Mouse (Mus musculus) common myeloid progenitor, adult 5-6 weeks (primary cell): Measurements from ENCODE around the gene Gtf3c5. TPM values are rescaled to one million over a fixed set of nuclear protein-coding genes. Genes with fewer than 3 reads are reported as not detected.

Experiments used
- ATAC-seq: replicated peaks from 2 replicates; pipeline ENCODE4 v1.8.0; 2016; ENCODE audit warnings: low read depth, mild to moderate bottlenecking, moderate TSS enrichment, inconsistent platforms; ENCODE audit not compliant: poor library complexity, severe bottlenecking
- total RNA-seq: library from RNA; stranded (forward); fragments of 200-1000, 187-1606 nt; gene quantifications from 2 replicates; pipeline ENCODE4 v1.2.3, GENCODE M21; 2017

Gene Gtf3c5
- total RNA-seq, 1 experiment from 2014 or later: 19.0 TPM

DNA sequence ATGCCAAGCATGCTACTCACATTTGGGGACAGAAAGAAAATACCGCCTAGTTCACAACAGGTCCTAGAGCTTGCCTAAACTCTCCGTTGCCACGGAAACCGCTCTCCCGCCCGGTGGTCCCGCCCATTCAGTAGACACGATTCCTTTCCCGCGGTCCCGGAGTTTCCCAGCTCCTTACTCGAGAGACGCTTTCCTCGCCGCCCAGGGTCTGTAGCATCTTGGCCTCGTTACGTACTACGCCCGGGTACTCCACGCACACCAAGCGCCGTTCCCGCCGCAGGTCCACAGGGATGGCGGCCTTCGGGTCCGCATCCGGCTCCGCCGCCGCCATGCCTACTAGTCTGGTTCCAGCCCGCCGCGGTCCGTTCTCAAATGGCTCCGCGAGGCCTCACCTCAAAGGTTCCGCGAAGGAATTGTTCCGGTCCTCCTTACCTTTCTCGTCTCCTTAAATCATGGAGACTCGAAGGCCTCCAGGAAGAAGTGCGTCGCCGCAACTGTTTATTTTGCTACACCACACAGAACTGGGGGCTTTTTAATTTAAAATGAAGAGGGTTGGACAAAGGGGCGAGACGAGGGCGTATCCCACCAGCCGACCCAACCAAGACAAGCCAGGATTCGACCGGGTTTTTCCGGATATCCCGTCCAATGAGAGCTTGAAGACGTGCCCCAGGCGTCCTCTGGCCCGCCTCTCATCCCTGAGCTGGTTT, 751 bp downstream of the Gtf3c5 start:
- peak; percentile 87 for ATAC-seq

DNA sequence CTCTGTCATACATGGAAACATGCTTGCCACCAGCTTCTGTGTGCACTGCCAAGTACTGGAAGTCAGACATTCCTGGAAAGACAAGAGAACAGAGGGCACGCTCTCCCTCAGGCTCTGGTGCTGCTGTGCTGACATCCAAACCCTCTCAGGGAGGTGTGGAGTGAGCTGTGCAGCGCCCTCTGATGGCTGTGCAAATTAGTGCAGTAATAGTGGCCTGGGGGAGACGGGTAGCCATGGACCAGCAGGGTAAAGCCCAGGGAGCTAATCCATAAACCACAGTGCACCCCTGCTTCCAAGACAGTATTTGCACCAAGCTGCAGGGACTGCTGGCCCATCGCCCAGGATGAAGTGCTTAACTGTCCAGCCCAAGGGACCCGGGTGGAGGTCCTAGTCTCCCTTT, 5.5 kb downstream of the Gtf3c5 start:
- ATAC-seq: 0 out of 2 replicates have a peak, but pooled peaks have one; percentile 26

DNA sequence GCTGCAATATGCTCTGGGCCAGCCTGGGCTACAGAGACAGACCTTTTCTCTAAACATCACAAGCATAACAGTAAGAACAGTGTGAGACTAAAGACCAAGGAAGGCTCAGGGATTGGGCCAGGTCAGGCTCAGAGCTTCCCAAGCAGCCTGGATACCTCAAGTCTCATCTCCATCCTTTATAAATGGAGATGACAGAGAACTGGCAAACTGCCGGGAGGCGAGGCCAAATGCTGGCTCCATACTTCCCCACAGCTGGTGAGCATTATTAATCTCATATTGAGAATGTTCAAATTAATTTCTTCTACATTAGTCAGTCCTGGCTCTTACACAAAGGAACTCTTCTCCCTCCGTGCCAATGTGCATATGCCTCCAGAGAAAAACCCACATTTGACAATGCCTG, 6.7 kb downstream of the Gtf3c5 start:
- ATAC-seq: no peak

DNA sequence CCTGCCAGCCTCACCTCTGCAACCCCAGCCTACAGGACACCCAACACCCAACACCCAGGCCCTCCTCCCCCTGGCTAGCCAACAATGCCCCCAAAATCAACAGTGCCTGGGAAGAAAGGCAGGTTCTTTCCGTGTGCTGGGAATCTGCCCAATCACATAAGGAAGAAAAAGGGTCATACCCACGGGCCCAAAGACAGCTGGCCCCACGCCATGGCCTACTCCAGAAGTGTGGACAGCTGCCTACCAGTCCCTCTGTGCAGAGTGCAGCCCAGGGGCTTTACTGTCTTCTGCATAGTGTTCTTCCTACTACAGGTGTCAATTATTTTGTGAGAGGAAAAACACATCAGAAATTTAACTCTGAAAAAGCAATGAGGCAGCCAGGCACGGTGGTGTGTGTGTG, 8.2 kb downstream of the Gtf3c5 start:
- no peak for ATAC-seq

DNA sequence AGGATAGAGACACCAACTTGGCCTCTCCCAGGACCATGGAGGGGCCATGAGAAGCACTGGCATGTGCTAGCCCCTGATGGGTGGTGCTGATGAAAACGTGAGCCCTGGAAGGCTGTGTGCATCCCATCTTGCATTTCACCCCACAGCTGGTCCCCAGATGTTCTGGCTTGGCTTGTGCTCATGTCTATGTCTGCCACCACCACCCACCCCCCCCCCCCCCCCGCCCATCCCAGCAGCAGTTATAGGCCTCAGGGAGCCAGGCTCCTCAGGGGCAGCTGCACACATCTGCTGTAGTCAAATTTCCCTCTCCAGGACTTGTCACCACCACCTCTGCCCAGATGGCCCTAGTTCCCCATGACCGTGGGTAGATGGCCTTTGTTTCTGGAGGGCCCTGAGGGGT, 13.6 kb downstream of the Gtf3c5 start:
- no peak for ATAC-seq

DNA sequence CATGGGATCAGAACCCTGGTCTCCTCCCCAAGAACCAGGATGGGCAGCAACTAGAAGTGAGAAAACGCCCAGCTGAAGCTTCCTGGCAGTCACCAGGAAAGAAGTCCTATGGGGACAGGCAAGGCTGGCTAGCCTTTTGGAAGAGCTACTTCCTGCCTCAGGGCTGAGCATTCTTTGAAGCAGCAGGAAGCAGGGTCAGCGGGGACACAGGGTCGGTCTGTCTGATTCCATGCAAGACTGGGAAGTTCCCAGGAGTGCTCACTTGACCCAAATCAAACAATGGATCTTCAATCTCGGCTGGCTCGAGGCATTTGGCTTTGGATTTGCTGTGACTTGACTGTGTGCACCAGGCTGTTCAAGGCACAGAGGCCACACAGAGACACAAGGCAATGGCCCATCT, 17.0 kb downstream of the Gtf3c5 start:
- no peak for ATAC-seq

DNA sequence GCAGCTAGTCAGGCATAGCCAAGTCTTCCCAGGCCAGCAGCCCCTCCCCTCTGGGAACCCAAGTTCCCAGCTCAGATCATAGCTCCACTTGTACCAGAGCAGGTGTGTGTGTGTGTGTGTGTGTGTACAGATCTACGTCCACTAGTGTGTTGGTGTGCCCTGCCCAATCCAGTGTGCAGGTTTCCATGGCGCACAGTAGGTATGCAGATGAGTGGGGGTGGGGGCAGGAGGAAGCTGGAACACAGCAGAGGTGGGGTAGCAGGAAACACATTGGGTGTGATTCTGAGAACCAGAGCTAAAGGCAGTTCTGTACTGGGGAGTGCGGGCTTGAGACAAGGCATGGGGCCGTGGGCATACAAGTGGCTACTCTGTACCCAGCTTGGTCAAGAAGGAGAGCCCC, 19.2 kb downstream of the Gtf3c5 start:
- ATAC-seq: no peak

DNA sequence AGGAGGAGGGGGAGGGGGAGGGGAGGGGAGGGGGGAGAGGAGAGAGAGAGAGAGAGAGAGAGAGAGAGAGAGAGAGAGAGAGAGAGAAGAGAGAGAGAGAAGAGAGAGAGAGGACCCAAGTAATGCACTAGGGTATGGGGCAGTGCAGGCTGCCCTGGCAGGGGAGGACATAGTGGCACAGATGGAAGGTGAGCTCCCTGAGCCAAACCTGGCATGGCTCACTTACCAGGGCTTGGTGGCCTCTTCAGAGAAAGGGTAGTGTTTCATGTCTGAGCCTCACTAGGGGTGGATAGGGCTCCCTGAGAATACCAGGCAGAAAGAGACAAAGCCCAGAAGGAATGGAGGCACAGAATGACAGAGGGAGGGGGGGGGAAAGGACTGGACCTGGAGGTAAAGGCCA, 19.7 kb downstream of the Gtf3c5 start:
- ATAC-seq: no peak

DNA sequence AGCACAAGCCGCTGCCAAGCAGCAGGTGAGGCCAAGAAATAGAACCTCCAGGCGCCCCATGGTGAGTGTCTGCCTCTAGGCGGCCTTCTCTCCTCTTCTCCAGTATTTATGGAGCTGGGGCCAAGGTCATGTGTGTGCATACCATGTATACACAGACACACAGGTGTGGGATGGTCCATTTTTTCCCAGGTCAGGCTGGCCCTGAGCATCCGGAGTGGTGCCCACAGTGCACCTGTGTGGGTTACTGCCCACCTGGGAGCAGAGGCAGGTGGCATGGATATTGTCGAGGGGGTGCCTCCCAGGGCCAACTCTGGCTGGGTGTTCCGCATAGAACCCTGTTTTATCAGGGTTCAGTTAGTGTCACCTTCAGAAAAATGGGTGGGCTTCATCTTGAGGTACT, 20.2 kb downstream of the Gtf3c5 start, which contains the start of gene Cel:
TSS of gene Cel (minus strand) at position 101 of the 400 bp plus-strand sequence.
- ATAC-seq: no peak

DNA sequence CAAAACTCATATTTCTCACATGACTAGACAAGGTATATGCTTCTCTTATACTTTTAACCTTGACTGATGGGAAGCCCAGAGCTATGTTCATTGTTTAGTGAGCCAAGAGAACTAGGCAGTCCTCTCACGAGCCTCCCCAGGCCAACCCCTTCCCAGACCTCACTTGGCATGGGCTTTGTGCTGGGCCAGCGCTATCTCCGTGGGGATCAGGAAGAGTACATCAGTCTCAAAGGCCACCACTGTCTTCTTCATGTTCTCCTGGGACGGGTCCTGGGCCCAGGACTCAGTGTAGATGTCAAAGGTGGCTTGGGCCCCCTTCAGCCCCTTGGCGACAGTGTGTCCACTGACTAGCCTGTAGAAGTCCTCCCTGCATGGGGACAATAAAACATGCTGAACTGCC, 26.1 kb downstream of the Gtf3c5 start:
- ATAC-seq: no peak

DNA sequence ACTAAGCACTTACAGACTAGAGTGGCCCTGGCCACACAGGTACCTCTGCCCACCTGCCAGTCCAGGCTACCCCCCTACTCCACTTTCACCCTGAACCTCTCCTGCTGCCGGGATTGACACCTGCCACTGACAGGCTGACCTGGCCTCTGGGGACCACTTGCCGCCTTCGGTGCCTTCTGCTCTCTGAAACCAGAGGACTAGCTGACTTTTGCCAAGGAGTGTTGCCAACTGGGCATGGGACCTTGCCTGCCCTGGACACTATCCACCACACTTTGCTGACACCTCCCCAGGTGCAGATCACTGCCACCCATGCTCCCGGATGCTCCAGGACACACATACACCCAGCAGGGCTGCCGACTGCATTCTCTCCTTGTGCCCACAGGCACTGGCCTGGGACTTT, 31.2 kb downstream of the Gtf3c5 start:
- ATAC-seq: no peak

DNA sequence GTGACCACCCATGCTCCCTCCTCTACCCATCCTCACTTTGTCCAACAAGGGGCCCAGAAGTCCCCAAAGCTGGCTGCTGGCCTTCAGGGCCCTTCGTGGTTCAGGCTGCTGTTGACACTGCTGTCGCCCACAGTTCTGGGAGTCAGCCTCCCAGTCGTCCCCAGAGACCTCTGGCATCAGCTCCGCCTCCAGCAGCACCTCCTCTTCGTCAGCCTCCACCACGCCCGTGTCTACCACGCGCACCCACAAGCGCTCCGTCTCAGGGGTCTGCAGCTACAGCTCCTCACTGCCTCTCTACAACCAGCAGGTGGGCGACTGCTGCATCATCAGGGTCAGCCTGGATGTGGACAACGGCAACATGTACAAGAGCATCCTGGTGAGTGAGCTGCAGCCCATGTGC, 34.4 kb downstream of the Gtf3c5 start:
- no peak for ATAC-seq

DNA sequence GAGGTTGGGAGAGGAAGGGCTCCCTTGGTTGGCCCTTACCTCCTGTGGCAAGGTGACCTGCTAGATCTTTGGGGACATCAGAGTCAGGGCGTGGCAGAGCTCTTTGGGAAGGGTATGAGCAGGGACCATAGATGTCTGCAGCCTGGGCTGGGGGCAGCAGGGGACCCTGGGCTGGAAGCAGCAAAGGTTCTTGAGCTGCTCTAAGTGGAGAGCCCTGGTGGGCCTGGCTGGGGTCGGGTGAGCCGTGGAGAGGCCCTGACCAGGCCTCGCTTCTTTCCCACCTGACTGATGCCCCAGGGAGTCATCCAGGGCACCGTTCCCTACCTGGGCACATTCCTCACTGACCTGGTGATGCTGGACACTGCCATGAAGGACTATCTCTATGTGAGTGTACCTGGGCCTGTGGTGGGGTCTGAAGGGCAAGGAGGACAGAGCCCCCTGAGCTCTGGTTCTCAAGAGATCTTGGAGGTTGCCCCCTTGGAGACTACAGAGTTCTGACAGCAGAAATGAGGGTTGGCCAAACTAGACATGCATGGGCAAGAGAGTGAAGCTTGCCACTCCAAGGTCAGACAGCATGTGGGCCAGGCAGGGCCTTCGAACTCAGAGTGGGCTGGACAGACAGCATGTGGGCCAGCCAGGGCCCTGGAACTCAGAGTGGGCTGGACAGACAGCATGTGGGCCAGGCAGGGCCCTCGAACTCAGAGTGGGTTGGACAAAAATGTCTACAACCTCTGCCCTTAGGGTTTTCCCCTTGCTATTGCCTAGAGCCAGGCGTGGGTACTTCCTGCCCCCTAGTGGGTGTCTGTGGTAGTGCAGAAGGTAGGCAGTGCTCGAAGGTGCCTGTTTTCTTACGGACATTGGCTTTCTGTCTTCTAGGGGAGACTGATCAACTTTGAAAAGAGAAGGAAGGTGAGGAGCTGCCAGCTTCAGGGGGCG, 36.0 kb downstream of the Gtf3c5 start:
- ATAC-seq: peak; percentile 81

DNA sequence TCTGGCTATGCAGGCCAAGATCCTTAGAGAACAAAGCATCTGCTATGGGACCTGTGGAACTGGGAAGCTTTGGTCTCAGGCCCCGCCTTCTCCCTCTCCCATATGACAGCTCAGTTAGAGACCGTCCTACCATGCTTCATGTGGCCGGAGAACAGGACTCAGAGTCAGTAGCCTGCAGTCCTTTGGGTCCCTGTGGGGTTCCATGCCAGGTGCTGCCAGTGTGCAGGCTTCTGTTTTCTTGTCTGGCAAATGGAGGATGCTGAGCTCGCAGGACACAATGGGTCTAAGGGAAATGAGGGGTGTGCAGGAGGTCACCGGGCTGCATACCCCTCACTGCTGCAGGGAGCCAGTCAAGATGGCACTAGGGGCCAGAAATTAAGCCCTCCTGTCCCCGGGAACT, 37.0 kb downstream of the Gtf3c5 start:
- no peak for ATAC-seq

DNA sequence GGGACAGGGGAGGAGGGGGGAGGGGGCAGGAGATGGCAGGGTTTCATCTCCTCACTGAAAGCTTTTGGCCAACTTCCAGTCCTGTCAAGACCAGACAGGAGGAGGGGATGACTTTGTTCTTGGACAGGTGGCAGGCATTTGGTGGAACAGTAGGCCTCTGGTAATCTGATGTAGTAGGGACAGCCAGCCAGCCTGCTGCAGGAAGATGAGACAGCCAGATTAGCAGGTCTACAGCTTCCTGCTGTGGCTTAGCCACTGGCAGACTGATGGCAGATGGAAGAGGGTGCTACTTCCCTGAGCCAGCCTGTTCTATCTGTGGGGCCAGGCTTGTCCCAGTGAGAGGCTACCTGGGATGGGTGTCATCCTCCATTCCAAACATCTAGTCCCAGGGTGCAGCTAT, 37.6 kb downstream of the Gtf3c5 start:
- ATAC-seq: peak; percentile 39

DNA sequence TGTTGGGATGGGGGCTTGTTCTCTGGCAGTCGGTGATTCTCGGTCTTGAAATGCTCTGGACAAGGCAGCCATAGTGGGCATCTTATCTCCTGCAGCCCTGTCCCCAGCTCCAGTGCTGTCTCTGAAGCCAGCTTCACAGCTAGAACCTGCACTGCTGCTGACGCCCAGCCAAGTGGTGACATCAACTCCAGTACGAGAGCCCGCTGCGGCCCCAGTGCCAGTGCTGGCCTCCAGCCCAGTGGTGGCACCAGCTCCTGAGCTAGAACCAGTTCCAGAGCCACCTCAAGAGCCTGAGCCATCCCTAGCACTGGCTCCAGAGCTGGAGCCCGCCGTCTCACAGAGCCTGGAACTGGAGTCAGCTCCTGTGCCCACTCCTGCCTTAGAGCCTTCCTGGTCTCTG, 39.7 kb downstream of the Gtf3c5 start:
- ATAC-seq: no peak

DNA sequence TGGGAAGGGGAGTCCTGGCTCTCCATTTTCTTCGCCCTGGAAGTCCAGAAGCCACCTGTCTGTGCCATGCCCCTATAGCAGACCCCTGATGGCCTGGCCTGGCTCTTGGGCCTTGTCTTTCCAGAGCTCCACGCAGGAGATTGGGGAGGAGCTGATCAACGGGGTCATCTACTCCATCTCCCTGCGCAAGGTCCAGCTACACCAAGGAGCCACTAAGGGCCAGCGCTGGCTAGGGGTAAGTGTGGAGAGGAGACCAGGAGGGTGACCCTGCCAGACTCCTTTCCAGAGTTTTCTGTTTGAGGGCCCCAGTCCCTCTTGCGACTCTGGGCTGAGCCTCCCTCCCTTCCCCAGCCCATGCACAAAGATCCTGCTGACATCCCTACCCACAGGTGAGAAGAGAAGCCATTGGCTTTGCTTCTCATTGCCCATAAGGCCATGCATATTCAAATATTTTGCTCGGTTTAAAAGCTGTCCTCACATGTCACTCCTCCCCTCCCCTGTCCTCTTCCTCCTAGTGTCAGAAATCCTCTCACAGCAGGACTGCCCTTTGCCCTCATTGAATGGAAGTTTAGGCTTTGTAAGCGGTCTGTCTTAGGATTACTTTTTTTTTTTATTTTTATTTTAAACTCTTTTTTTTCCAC, 42.8 kb downstream of the Gtf3c5 start:
- no peak for ATAC-seq

DNA sequence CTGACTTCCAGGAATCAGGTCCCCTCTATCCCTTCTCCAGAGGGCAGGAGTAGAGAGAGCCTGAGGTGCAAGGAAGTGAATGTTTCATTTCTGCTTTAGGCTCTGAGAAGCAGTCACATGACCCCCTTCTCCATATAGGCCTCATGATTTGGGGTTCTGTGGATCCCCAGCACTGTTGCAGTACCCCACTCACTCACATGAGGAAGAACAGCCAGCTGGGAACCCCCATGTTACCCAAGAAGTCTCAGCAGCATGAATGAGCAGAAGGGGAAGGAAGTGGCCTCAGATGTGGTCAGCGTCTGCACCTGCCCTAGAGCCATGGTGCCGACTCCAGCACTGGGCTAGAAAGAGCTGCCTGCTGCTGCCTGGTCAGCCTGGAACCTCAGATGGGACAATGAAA, 43.6 kb downstream of the Gtf3c5 start:
- ATAC-seq: peak; percentile 92

DNA sequence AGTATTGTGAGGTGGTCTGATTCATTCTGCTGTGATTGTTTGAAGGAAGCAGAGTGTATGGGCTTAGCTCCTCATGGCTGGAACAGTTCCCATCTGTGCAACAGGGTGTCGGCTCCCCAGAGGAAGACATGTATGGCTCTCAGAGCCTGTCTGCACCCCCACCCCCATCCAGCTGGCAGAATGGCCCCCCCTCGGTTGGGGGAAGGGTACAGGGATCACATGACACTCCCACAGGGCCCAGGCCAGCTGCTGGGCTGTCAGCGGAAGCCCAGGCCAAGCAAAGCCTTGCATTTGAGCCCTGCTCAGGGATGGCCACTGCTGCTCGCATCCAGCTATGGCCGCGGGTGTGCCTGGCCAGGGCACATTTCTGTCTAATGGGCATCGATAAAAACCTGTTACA, 44.3 kb downstream of the Gtf3c5 start:
- no peak for ATAC-seq

DNA sequence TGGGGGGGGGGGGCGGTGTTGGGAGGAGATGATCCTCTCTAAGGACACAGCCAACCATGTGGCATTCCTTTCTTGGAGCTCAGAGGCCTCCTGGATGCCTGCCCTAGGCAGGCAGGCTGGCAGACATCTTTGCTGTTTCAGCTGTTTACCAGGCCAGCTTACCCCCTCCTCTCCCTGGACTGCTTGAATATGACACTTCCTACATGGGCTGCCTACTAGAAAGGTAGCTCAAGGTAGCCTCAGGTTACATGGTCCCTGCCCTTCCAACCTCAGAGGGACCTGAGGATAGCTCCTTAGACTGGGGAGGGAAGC, 44.8 kb downstream of the Gtf3c5 start:
- no peak for ATAC-seq
